Comparison of ENCODE assay signal across 19 mouse cellular contexts in the genomic region with DNA sequence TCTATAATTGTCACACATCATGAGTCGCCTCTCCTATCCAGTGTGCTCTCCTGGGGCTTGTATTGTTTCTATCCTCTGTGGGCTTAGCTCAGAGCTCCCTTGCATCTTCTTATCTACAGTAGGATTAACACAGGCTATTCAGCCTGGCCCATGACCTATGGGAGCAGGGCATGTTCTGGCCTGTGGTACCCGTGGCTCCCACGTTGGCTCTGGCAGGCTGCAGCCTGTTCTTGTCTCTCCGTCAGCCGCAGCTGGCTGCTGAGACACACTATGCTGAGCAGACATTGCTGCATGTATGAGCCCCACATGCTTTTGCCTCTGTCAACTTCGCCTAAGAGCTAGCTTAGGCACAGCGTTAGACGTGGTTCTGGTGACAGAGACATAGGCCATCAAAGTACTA. TPM values are rescaled to one million over a fixed set of nuclear protein-coding genes. Genes with fewer than 3 reads are reported as not detected.
DNase-seq lines count a peak whose midpoint lies in the region; ATAC-seq and TF ChIP-seq lines count a peak whose summit lies in the region.
"Had no signal": no experiment of that assay in that cellular context is flagged by ENCODE, and none has a peak within 500 bp of the region (broad histone marks: within the 10 kb centered on the region; RNA-seq: fewer than 3 reads in every experiment).

No protein-coding gene starts in this region.

- no peak overlapping the region for H3K9ac ChIP-seq in lung, embryonic 14.5 days
- H3K9ac ChIP-seq in stomach, embryonic 15.5 days, result no peak overlapping the region
- H3K9ac ChIP-seq: limb, embryonic 13.5 days; liver, embryonic 15.5 days had no signal

- peaks cover 25% of the 10 kb centered on the region for H3K4me1 ChIP-seq in lung, embryonic 14.5 days (ENCODE audit: insufficient read depth)
- peaks cover 9% of the 10 kb centered on the region for H3K4me1 ChIP-seq in lung, adult 2 months (ENCODE audit: control insufficient read depth, insufficient read depth, low read length)
- H3K4me1 ChIP-seq in stomach, embryonic 15.5 days, result peaks cover 25% of the 10 kb centered on the region

- H3K27me3 ChIP-seq in lung, embryonic 14.5 days (ENCODE audit: insufficient read depth, low read length), result no peaks in the 10 kb centered on the region
- H3K27me3 ChIP-seq in stomach, embryonic 15.5 days (replicated peaks), result no peaks in the 10 kb centered on the region
- H3K27me3 ChIP-seq: limb, embryonic 13.5 days; Patski had no signal

- no peak overlapping the region for H3K27ac ChIP-seq in lung, embryonic 14.5 days (ENCODE audit: low read depth)
- peak overlapping the region; percentile 59; the same call in 1 of the 2 replicates for H3K27ac ChIP-seq in stomach, embryonic 15.5 days
- H3K27ac ChIP-seq: hindbrain, postnatal 0 days; limb, embryonic 13.5 days; liver, embryonic 15.5 days had no signal

- H3K9me3 ChIP-seq in lung, embryonic 14.5 days (ENCODE audit: low read depth, low read length), result no peaks in the 10 kb centered on the region
- H3K9me3 ChIP-seq in stomach, embryonic 15.5 days, result no peaks in the 10 kb centered on the region
- H3K9me3 ChIP-seq: limb, embryonic 13.5 days; liver, embryonic 15.5 days had no signal

- H3K36me3 ChIP-seq in lung, embryonic 14.5 days (ENCODE audit: insufficient read depth), result no peaks in the 10 kb centered on the region
- H3K36me3 ChIP-seq in stomach, embryonic 15.5 days, result no peaks in the 10 kb centered on the region
- H3K36me3 ChIP-seq: limb, embryonic 13.5 days; liver, embryonic 15.5 days had no signal

- no peak for TF ChIP-seq CTCF in lung, embryonic 14.5 days (IDR thresholded peaks at IDR 0.05; ENCODE audit: low read depth)
- no peak for TF ChIP-seq CTCF in lung, adult 2 months (IDR thresholded peaks at IDR 0.05; ENCODE audit: insufficient read depth, low read length)

- no peak overlapping the region for H3K4me2 ChIP-seq in lung, embryonic 14.5 days
- no peak overlapping the region for H3K4me2 ChIP-seq in stomach, embryonic 15.5 days
- H3K4me2 ChIP-seq: limb, embryonic 13.5 days; liver, embryonic 15.5 days had no signal

- no peak for TF ChIP-seq POLR2A in lung, adult 2 months (IDR thresholded peaks at IDR 0.05; ENCODE audit: borderline replicate concordance, extremely low read depth, low read depth, low read length)

- ATAC-seq in lung, embryonic 14.5 days (ENCODE audit: insufficient read depth), result no peak
- no peak for ATAC-seq in stomach, embryonic 15.5 days (ENCODE audit: insufficient read depth, low FRiP score, low read depth)
- ATAC-seq: hindbrain, postnatal 0 days; Patski had no signal

- H3K4me3 ChIP-seq in lung, embryonic 14.5 days (ENCODE audit: low read depth, low read length), result no peak overlapping the region
- H3K4me3 ChIP-seq in lung, adult 2 months (replicated peaks; ENCODE audit: extremely low read depth, low read depth, low read length), result no peak overlapping the region
- no peak overlapping the region for H3K4me3 ChIP-seq in stomach, embryonic 15.5 days (replicated peaks)
- H3K4me3 ChIP-seq: erythroblast, embryonic 14.5 days; limb, embryonic 13.5 days; liver, embryonic 15.5 days had no signal

- DNase-seq in lung, embryonic 14.5 days, result peak; percentile 30
- DNase-seq in lung, adult 2 months, result no peak
- peak; percentile 45 to 58 for DNase-seq in urinary bladder, adult 18-20 months (ENCODE audit: low spot score in 2 of 2)
- no peak for DNase-seq in urinary bladder, postnatal 10 days (ENCODE audit: low spot score)
- no peak for DNase-seq in cerebellum, adult 18-20 months
- no peak for DNase-seq in layer of hippocampus, adult 11-12 months (ENCODE audit: low spot score)
- DNase-seq in thymus, postnatal 10 days (ENCODE audit: low spot score in 2 of 2), result no peak
- DNase-seq: B cell, adult 2 months; cerebellum, adult 8-10 months; gastrocnemius, postnatal 10 days; kidney, adult 2 months; kidney, postnatal 4 days; thymus, adult 2 months had no signal

- WGBS in lung, embryonic 14.5 days, result 33% methylated on average over 8 of the region's 8 CpGs
- 57% methylated on average over 8 of the region's 8 CpGs for WGBS in lung, adult 2 months
- 40% methylated on average over 8 of the region's 8 CpGs for WGBS in stomach, embryonic 15.5 days

RNA-seq across cellular contexts. Expression of gene Mfge8, which starts 58.3 kb away (rescaled TPM):
- 318 and 324 TPM in 2 replicates for polyA plus RNA-seq in lung, embryonic 14.5 days (2014; fragmentation: Nextera tagmentation; extraction: Ambion mirVana)
- polyA plus RNA-seq in lung, adult 2 months (2012; rRNA removed), result 404 and 429 TPM in 2 replicates
- 218 and 234 TPM in 2 replicates for polyA plus RNA-seq in stomach, embryonic 15.5 days (2015; fragmentation: Nextera tagmentation; extraction: Ambion mirVana)

Comparison
In these comparisons a context has a peak if more than half of its experiments do, and no peak if none do; other contexts are left out.
1. DNase-seq: peak in lung, embryonic 14.5 days (single experiment) and urinary bladder, adult 18-20 months (2 of 2); none in lung, adult 2 months (single experiment), urinary bladder, postnatal 10 days (single experiment), cerebellum, adult 18-20 months (0 of 2), layer of hippocampus, adult 11-12 months (single experiment) and thymus, postnatal 10 days (0 of 2).